Mouse (Mus musculus) stomach, embryonic 16.5 days (tissue): ENCODE data around the gene Creb3l2. TPM values are rescaled to one million over a fixed set of nuclear protein-coding genes. Genes with fewer than 3 reads are reported as not detected.

Experiments
- ATAC-seq: fragments of 200-750 bp; cut with Nextera tagmentation; 2 replicates; pipeline ENCODE4 v1.8.0; 2017; ENCODE audit warnings: moderate number of reproducible peaks, moderate TSS enrichment; ENCODE audit not compliant: insufficient read depth, low FRiP score
- H3K27ac ChIP-seq: fragments of 300-500 bp; sonication (generic); 2 replicates; pipeline ENCODE4 v1.5.1; 2014; ENCODE audit warnings: low read length
- H3K27me3 ChIP-seq: fragments of 300-500 bp; sonication (generic); 2 replicates; pipeline ENCODE4 v1.6.1; 2014; ENCODE audit warnings: low read length, control low read depth, mixed read lengths; ENCODE audit not compliant: control insufficient read depth, insufficient read depth
- H3K36me3 ChIP-seq: fragments of 300-500 bp; sonication (generic); 2 replicates; pipeline ENCODE4 v1.6.1; 2014; ENCODE audit warnings: low read length; ENCODE audit not compliant: control insufficient read depth, insufficient read depth
- H3K4me1 ChIP-seq: fragments of 300-500 bp; sonication (generic); 2 replicates; pipeline ENCODE4 v1.6.1; 2014; ENCODE audit warnings: low read length, control low read depth, mixed read lengths; ENCODE audit not compliant: control insufficient read depth, insufficient read depth
- H3K4me2 ChIP-seq: fragments of 300-500 bp; sonication (generic); 2 replicates; pipeline ENCODE4 v1.6.1; 2014; ENCODE audit warnings: low read depth, low read length, mixed read lengths
- H3K4me3 ChIP-seq: fragments of 300-500 bp; sonication (generic); replicated peaks from 2 replicates; pipeline ENCODE4 v1.5.1; 2014; ENCODE audit warnings: mild to moderate bottlenecking, low read length
- H3K9ac ChIP-seq: fragments of 300-500 bp; sonication (generic); 2 replicates; pipeline ENCODE4 v1.6.1; 2014; ENCODE audit warnings: low read length
- H3K9me3 ChIP-seq: fragments of 300-500 bp; sonication (generic); replicated peaks from 2 replicates; pipeline ENCODE4 v1.6.1; 2016; ENCODE audit warnings: low read length, control low read depth; ENCODE audit not compliant: control insufficient read depth
- WGBS: fragments of 180-500 bp; shearing (Covaris S2); extraction: QIAGEN DNeasy Blood & Tissue Kit; methylation state at CpG from one replicate; pipeline ENCODE4 v1.1.7; 2014; 5-methylcytosine and 5-hydroxymethylcytosine counted together
- polyA plus RNA-seq: library from polyadenylated mRNA; unstranded; fragments of >200 nt; fragmentation: Nextera tagmentation; extraction: Ambion mirVana; gene quantifications from 2 replicates; pipeline ENCODE4 v1.2.1, GENCODE M21; 2015

The Creb3l2 gene
- polyA plus RNA-seq, 1 experiment from 2014 or later, result 20.3 TPM

GRCm38 (mm10) chr6:37421124-37421523 lies 20.8 kb downstream of the Creb3l2 start:
- Histone ChIP-seq H3K27ac (no peak overlapping the region), H3K4me2 (no peak overlapping the region), H3K9me3 (no peaks in the 10 kb centered on the region), H3K27me3 (no peaks in the 10 kb centered on the region), H3K36me3 (no peaks in the 10 kb centered on the region), H3K9ac (no peak overlapping the region), H3K4me3 (no peak overlapping the region), H3K4me1 (peaks cover 48% of the 10 kb centered on the region)
- 73% methylated on average over 6 of the region's 6 CpGs for WGBS
- ATAC-seq, result no peak

GRCm38 (mm10) chr6:37419445-37419941 lies 22.5 kb downstream of the Creb3l2 start:
- H3K9ac ChIP-seq, result no peak overlapping the region
- no peak overlapping the region for H3K4me2 ChIP-seq
- H3K36me3 ChIP-seq, result no peaks in the 10 kb centered on the region
- H3K9me3 ChIP-seq, result no peaks in the 10 kb centered on the region
- H3K4me3 ChIP-seq, result no peak overlapping the region
- peak overlapping the region; percentile 66 for H3K27ac ChIP-seq
- H3K4me1 ChIP-seq, result peaks cover 58% of the 10 kb centered on the region
- peak; percentile 78 for ATAC-seq
- no peaks in the 10 kb centered on the region for H3K27me3 ChIP-seq
- 56% methylated on average over 17 of the region's 17 CpGs for WGBS

DNA sequence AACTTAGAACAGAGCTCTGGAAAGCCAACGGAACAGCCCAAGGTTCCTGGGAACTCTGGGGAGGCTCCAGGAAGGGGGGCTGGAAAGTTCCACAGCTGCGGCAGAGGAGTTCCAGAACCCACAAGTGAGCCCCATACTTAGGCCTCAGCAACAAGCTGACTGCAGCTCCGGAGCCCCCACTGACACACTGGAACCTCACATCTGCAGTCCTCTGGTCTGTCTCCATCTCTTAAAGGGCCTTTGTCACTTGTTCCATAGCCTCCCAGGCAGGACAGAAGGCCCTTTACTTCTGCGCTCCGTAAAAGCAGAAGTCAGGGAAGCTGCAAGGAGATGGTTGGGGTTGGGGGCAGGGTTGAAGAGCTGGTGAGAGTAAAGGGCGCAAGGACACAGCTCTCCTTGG lies 23.0 kb downstream of the Creb3l2 start:
- Histone ChIP-seq H3K27me3 (no peaks in the 10 kb centered on the region), H3K4me1 (peaks cover 55% of the 10 kb centered on the region), H3K27ac (peak overlapping the region; percentile 66), H3K4me2 (peak overlapping the region; percentile 25; the same call in 1 of the 2 replicates), H3K4me3 (no peak overlapping the region), H3K9ac (peak overlapping the region; percentile 47; the same call in 1 of the 2 replicates), H3K36me3 (no peaks in the 10 kb centered on the region), H3K9me3 (no peaks in the 10 kb centered on the region)
- 55% methylated on average over 6 of the region's 6 CpGs for WGBS
- ATAC-seq, result 0 out of 2 replicates have a peak, but pooled peaks have one; percentile 4

- Histone ChIP-seq H3K9me3 (no peaks in the 10 kb centered on the region), H3K4me3 (no peak overlapping the region), H3K27me3 (no peaks in the 10 kb centered on the region), H3K36me3 (no peaks in the 10 kb centered on the region), H3K9ac (no peak overlapping the region), H3K27ac (no peak overlapping the region), H3K4me2 (no peak overlapping the region), H3K4me1 (peaks cover 47% of the 10 kb centered on the region)
- no peak for ATAC-seq
- WGBS, result 69% methylated on average over 4 of the region's 4 CpGs
Observed at GRCm38 (mm10) chr6:37416743-37417142, 25.2 kb downstream of the Creb3l2 start.

- peak overlapping the region; percentile 82 for H3K27ac ChIP-seq
- no peaks in the 10 kb centered on the region for H3K36me3 ChIP-seq
- peaks cover 47% of the 10 kb centered on the region for H3K4me1 ChIP-seq
- no peak overlapping the region for H3K4me3 ChIP-seq
- WGBS, result 57% methylated on average over 6 of the region's 6 CpGs
- no peak for ATAC-seq
- no peak overlapping the region for H3K4me2 ChIP-seq
- peak overlapping the region; percentile 48 for H3K9ac ChIP-seq
- no peaks in the 10 kb centered on the region for H3K9me3 ChIP-seq
- H3K27me3 ChIP-seq, result no peaks in the 10 kb centered on the region
Observed at GRCm38 (mm10) chr6:37415505-37415904, 26.4 kb downstream of the Creb3l2 start.

- Histone ChIP-seq H3K9me3 (no peaks in the 10 kb centered on the region), H3K4me1 (peaks cover 45% of the 10 kb centered on the region), H3K4me2 (no peak overlapping the region), H3K9ac (peak overlapping the region; percentile 48), H3K27me3 (no peaks in the 10 kb centered on the region), H3K4me3 (no peak overlapping the region), H3K36me3 (no peaks in the 10 kb centered on the region), H3K27ac (peak overlapping the region; percentile 82)
- ATAC-seq, result peak; percentile 88
- WGBS, result 20% methylated on average over 7 of the region's 7 CpGs
Observed at GRCm38 (mm10) chr6:37415034-37415433, 26.9 kb downstream of the Creb3l2 start.

GRCm38 (mm10) chr6:37414576-37414975 lies 27.4 kb downstream of the Creb3l2 start:
- Histone ChIP-seq H3K4me3 (no peak overlapping the region), H3K36me3 (no peaks in the 10 kb centered on the region), H3K4me1 (peaks cover 40% of the 10 kb centered on the region), H3K9me3 (no peaks in the 10 kb centered on the region), H3K27me3 (no peaks in the 10 kb centered on the region), H3K9ac (peak overlapping the region; percentile 48; the same call in 1 of the 2 replicates), H3K4me2 (no peak overlapping the region), H3K27ac (peak overlapping the region; percentile 82)
- 86% methylated on average over 10 of the region's 10 CpGs for WGBS
- ATAC-seq, result no peak

DNA sequence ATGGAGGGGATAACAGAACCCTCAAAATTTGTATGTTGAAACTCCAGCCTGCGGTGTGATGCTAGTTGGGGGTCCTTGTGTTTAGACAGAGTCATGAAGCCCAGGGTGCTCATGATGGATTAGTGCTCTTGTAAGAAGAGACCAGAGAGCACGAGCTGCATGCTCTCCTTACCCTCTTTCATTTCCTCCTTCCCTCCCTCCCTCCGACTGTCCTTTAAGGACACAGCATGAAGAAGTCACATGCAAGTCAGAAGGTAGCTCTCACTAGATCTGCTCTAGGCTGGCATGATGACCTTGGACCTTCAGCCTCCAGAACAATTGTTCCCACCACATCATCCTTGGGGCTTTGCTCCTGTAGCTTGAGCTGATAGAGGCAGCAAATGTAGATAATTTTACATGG lies 30.2 kb downstream of the Creb3l2 start:
- H3K4me3 ChIP-seq, result no peak overlapping the region
- H3K9me3 ChIP-seq, result no peaks in the 10 kb centered on the region
- H3K4me2 ChIP-seq, result no peak overlapping the region
- H3K36me3 ChIP-seq, result no peaks in the 10 kb centered on the region
- no peaks in the 10 kb centered on the region for H3K27me3 ChIP-seq
- no peak overlapping the region for H3K9ac ChIP-seq
- WGBS, result 55% methylated on average over 3 of the region's 3 CpGs
- H3K27ac ChIP-seq, result no peak overlapping the region
- no peak for ATAC-seq
- peaks cover 22% of the 10 kb centered on the region for H3K4me1 ChIP-seq

DNA sequence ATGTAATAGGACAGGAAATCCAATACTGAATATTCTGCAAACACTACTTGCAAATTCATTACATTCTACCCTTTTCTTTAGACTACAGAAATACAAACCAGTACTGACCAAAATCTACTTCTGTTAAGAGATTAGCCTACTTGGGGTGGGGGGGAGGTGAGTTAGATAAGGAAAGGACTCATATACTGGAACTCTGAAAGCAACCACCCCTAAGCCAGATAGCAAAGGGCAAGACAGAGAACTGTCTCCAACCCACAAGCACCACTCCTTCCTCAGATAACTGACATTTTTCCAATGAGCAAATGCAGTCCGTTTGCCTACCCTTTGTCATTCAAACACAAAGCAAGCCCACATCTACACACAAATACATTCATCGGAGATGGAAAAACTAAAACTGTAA lies 32.1 kb downstream of the Creb3l2 start:
- H3K4me2 ChIP-seq, result no peak overlapping the region
- H3K27me3 ChIP-seq, result no peaks in the 10 kb centered on the region
- 74% methylated on average over 2 of the region's 2 CpGs for WGBS
- H3K9ac ChIP-seq, result no peak overlapping the region
- ATAC-seq, result no peak
- H3K4me3 ChIP-seq, result no peak overlapping the region
- H3K4me1 ChIP-seq, result peaks cover 6% of the 10 kb centered on the region; the same call in 1 of the 2 replicates
- no peak overlapping the region for H3K27ac ChIP-seq
- no peaks in the 10 kb centered on the region for H3K9me3 ChIP-seq
- no peaks in the 10 kb centered on the region for H3K36me3 ChIP-seq
